Mouse (Mus musculus) spleen, adult 18-20 months (tissue): Measurements from ENCODE around the gene Gipc2.
A peak's percentile ranks its signal among the peaks of the same experiment; 100 is the strongest.
"Not testable (repeated sequence)": the region's sequence is repeated elsewhere in the genome, so short reads cannot be mapped to it uniquely, and the experiment has no call there.

ENCODE experiments used
- DNase-seq, 2 experiments: peaks; one replicate each; pipeline ENCODE4 v3.0.0; 2022; ENCODE audit warnings: mixed read lengths in 2 of 2

Gipc2 gene

GRCm38 (mm10) chr3:152166099-152166423 lies at the start of gene Gipc2:
Gipc2 (minus strand) TSS chr3:152166230.
- no peak for DNase-seq

DNA sequence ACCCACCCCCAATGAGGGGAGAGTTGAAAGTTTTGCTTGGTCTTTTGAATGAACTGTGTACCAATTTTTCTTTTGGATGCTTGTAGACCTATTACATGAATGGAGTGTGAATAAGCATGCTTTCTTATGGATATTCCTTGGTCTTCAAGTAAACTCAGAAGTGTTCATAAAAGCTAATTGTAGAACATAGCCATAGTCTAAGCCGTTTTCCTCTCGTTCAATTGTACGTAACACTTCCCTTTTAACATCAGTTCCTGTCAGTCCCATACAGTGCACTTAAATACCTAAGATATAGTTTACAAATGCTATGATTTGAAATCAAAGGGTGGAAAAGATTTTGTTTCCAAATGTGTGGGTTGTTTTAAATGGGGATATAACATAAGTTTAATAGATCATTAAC lies 47.4 kb upstream of the Gipc2 start:
- no peak for DNase-seq

GRCm38 (mm10) chr3:152211731-152212279 lies 45.8 kb upstream of the Gipc2 start:
- DNase-seq, result no peak

DNA sequence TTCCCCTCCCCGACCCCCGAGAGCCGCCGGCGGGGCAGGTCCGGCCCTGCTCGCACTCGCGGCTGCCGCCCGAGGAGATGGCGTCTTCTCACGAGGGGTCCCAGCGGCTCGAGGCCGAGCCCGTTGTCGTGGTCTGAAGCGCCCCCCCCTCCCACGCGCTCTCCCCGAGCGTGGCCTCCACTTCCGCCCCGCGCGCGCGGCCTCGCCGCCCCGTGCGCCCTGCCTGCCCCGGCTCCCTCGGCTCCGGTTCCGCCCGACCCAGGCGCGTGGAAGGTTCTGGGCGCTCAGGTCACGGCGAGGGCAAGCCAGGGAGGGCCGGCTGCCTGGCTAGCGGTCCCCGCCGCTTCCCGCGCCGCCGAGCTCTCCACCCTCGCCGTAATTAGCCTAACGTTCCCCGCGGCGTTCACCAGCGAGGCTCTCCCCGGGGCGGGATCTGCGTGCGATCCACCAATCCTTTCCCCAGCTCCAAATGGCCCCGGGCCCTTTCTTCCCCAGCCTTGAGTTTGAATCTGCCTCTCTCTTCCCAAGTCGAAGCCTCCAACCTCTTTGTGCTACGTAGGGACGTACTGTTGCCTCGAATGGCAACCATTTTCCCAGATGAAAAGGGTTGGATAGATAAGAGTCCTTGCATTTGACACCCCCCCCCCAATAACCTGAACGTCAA lies 44.8 kb upstream of the Gipc2 start:
- DNase-seq, result peak; percentile 67 to 78

- DNase-seq, result peak; percentile 99 to 100
Measured at GRCm38 (mm10) chr3:152209967-152210634, 44.1 kb upstream of the Gipc2 start, which contains the start of the genes Dnajb4 and Fubp1. Dnajb4 (minus strand) TSS chr3:152210302. Fubp1 (plus strand) TSS chr3:152210422.

GRCm38 (mm10) chr3:152209177-152209966 lies 43.3 kb upstream of the Gipc2 start:
- no peak for DNase-seq

DNA sequence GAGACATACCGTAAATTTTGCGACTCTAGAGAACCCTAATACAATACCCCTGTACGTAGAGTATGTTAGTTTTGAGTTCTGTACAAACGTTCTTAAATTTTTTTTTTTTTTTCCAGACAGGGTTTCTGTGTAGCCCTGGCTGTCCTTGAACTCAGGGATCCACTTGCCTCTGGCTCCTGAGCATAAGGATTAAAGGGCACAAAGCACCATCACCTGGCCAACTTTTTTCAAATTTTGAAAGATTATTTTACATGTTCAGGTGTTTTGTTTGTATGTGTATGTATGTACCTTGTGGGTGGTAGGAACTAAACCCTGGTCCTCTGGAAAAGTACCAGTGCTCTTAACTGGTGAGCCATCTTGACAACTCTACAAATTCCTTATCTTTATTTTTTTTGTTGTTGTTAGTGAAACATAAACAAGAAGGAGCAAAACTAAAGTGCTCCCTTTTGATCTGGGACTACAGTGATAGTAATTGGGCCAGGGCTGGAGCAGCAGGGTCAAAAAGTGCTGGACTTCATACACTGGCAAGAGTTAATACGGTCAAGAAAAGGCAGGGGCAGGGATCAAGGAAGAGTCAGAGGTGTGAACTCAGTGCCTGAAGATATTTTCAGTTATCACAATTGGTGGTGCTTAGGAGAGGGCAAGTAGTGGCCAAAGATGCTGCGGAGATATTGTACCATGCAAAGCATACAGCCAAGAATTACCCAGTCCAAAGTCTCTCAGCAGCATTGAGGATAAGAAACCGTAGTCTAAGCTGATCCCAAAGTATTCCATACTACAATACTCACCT lies 42.3 kb upstream of the Gipc2 start:
- no peak for DNase-seq

DNA sequence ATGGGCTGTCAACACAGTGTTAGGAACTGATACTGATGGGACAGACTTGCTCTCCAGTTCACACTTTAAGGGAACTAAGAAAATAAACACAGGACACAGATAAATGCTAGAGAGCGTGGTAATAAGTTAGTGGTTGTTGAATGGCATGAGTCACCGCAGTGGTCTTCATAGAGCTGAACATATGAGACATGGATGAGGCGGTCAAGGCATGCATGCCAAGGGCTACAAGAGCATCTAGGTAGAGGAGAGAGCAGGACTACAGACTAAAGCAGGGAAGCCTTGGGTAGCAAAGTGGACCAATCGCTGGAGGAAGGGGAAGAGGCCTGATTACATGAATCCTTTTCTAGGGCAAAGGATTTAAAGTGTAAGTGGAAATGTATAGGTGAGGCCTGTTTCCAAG lies 41.1 kb upstream of the Gipc2 start:
- DNase-seq, result no peak

DNA sequence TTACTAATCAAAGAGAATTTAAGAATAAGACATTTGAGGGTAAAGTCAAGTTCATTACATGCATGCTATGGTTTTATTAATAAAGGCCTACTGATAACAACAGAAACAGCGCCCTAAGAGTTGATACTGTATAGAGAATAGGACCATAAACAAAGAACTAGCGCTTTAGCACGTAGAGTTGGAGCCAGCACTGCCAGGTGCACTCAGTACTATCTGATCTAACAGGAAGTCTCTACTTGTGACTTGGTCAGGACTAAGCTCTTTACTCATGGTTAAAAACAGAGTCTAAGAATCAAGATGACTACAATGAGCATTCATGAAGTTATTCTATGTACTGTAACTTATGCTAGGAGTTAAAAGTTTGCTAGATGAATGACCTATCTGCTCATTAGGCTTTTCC lies 38.5 kb upstream of the Gipc2 start:
- no peak for DNase-seq

DNA sequence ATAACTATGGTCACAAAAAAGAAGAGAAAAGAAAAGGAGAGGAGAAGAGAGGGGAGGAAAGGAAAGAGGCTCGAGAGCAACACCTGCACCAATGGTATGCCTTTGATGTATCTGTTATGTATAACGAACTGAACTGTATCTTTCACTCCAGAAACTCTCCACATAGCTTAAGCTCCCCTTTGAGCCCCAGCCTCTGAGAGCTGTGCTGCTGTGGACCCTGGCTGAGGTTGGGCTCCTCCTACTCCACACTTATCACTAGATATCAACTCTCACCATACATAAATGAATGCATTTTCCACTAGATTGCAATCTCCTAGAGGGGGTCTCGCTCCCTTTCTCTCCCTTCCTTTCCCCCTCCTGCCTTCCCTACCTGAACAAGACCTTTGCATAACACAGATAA lies 38.0 kb upstream of the Gipc2 start:
- DNase-seq, result no peak

GRCm38 (mm10) chr3:152203411-152203810 lies 37.4 kb upstream of the Gipc2 start:
- no peak for DNase-seq

DNA sequence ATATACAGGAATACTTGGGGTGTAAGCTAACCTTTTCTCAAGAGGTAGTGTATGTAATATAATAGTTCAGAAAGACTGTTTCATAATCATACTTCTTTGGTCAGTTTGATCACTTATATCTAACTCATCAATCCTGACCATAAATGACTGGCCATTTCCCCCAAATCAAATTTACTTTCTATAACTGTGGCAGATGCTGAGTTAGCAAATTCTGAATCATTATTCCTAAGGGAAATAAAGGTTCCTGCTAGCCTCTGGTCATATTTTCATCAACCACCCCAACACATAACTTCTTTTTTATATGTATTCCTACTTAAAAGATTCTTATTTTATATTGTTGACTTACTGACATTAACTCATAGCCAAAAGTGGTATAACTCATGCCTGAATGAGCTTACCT lies 36.9 kb upstream of the Gipc2 start:
- DNase-seq, result no peak

DNA sequence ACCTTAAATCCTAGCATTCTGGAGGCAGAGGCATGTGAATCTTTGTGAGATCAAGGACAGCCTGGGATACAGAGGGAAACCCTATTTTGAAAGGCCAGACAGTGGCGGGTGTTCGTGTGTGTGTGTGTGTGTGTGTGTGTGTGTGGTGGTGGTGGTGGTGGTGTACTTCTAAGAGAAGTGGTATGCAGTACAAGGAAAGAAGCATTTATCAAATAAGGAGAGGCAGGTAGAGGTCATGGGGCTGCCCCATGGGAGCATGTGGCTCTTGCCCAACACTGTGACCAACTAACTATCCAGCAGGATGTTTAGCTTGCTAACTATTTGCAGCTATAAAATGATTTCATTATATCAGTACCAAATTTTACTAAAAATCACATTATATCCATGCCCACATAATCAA lies 35.6 kb upstream of the Gipc2 start:
- DNase-seq, result no peak

- no peak for DNase-seq
Measured at GRCm38 (mm10) chr3:152201181-152201580, 35.2 kb upstream of the Gipc2 start.

- no peak for DNase-seq
Measured at GRCm38 (mm10) chr3:152199125-152199524, 33.1 kb upstream of the Gipc2 start.

DNA sequence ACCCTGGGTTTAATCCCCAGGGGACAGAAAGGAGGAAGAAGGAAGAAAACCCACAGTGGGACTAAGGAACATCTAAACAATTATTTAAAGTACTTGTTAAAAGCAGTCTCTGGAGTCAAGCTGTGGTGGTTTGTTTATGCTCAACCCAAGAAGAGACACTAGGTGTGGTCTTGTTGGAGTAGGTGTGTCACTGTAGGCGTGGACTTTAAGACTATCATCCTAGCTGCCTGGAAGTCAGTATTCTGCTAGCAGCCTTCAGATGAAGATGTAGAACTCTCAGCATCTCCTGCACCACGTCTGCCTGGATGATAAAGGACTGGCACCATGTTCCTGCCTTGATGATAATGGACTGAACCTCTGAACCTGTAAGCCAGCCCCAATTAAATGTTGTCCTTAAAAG lies 31.2 kb upstream of the Gipc2 start:
- not testable (repeated sequence) for DNase-seq

GRCm38 (mm10) chr3:152193635-152194097 lies 27.6 kb upstream of the Gipc2 start:
- peak; percentile 61 to 71 for DNase-seq

- no peak for DNase-seq
Measured at GRCm38 (mm10) chr3:152193177-152193576, 27.1 kb upstream of the Gipc2 start.

DNA sequence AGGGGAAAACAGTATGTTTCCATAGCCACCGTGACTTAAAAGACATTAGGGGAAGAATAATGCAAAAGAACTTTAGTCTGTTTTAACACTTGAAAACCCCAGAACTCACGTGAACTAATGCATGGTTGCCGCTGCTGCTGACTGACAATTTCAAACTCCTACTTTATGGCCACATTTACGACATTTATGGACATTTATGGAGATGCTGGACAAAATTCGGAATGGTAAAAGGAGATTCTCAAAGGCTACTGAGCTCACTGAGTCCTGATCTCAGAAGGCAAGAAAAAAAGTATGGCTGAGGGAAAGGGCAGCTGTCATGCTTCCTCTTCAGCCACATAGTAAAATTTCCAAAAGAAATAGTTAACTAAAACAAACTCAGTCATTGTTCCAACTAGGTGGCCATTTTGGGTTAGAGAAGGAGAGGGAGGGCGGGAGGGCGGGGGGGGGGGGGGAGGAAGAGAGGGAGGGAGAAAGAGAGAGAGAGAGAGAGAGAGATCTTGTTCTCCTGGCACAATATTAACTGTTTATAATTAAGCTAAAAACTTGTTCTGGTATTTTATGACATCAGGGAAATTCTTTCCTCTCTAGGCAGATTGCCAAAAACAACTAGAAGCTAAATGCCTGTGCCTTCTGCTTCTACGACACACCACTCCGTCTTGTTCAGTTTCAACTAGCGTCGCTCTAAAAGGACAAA lies 26.4 kb upstream of the Gipc2 start:
- DNase-seq, result no peak

DNA sequence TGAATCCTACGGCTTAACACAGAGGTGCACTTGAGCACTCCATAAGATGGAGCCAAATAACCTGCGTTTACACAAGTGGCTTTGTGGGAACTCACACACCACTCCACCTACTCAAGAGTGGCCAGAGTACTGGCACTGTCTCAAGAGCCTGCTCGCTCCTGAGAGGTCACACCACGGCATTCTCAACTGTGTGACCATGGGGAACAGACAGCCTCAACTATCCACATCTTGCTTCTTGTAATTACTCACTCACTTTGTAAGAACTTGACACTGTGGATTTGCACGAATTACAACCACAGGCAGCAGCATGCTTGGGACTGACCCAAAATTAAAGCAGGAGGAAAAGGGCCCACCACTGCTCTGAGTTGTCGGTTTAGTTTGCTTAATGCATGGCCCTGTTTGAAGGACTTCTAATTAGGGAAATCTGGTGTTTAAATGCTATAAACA lies 25.8 kb upstream of the Gipc2 start:
- DNase-seq, result no peak

DNA sequence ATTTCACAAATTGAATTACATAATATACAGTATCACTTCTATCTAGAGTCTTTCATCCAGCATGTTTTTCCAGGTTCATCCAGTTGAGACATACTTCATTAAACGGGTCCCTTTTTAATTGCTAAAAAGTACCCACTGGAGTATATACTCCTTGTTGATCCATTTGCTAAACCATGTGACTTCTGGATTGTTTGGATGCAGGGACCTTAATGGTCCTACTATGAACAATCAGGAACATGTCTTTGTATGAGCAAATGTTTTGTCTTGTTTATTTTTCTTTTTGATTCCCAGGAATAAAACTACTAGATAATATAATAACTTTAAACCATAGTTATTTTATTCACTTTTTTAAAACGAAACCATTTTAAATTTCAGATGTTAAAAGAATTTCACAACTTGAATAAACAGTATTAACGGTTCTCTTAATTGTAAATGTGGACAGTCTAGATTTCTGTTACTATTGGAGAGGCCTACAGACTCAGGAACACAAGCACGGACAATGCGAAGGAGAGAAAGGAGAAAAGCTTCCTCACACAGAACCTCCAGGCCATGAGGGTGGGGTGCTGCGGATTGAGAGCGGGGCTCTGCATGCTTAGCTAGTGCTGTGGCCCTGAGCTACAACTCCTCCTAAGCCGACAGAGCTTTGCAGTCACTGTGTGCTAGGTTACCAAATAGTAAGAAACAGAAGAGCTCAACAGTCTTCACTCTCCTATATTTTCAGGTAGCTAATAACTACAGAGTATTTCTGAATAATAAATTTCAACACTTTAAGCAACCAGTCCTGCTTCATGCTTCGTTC lies 24.8 kb upstream of the Gipc2 start:
- no peak for DNase-seq
